Mouse (Mus musculus) forebrain, embryonic 11.5 days (tissue): ENCODE data around the gene Rngtt. TPM values are rescaled to one million over a fixed set of nuclear protein-coding genes. Genes with fewer than 3 reads are reported as not detected.

Experiments
- ATAC-seq: fragments of 200-750 bp; cut with Nextera tagmentation; replicated peaks from 2 replicates; pipeline ENCODE4 v1.8.0; 2017; ENCODE audit warnings: moderate TSS enrichment; ENCODE audit not compliant: low FRiP score
- DNase-seq: peaks from one replicate; pipeline ENCODE4 v3.0.0-alpha.2; 2017; ENCODE audit warnings: low spot score
- H3K27ac ChIP-seq: fragments of 300-500 bp; sonication (generic); 2 replicates; pipeline ENCODE4 v1.5.1; 2014; ENCODE audit warnings: low read depth, low read length
- H3K27me3 ChIP-seq: fragments of 300-500 bp; sonication (generic); 2 replicates; pipeline ENCODE4 v1.6.1; 2014; ENCODE audit warnings: mild to moderate bottlenecking, low read length, mixed read lengths; ENCODE audit not compliant: control insufficient read depth, insufficient read depth
- H3K36me3 ChIP-seq: fragments of 300-500 bp; sonication (generic); 2 replicates; pipeline ENCODE4 v1.6.1; 2014; ENCODE audit warnings: mild to moderate bottlenecking, low read length, moderate library complexity, mixed read lengths; ENCODE audit not compliant: control insufficient read depth, insufficient read depth
- H3K4me1 ChIP-seq: fragments of 300-500 bp; sonication (generic); replicated peaks from 2 replicates; pipeline ENCODE4 v1.6.1; 2014; ENCODE audit warnings: low read length, mixed read lengths; ENCODE audit not compliant: control insufficient read depth, insufficient read depth
- H3K4me2 ChIP-seq: fragments of 300-500 bp; sonication (generic); 2 replicates; pipeline ENCODE4 v1.6.1; 2014; ENCODE audit warnings: low read depth, mild to moderate bottlenecking, low read length, moderate library complexity, mixed read lengths; ENCODE audit not compliant: severe bottlenecking
- H3K4me3 ChIP-seq: fragments of 300-500 bp; sonication (generic); 2 replicates; pipeline ENCODE4 v1.5.1; 2014; ENCODE audit warnings: low read depth, low read length
- H3K9ac ChIP-seq: fragments of 300-500 bp; sonication (generic); 2 replicates; pipeline ENCODE4 v1.6.1; 2014; ENCODE audit warnings: low read length
- H3K9me3 ChIP-seq: fragments of 300-500 bp; sonication (generic); 2 replicates; pipeline ENCODE4 v1.6.1; 2016; ENCODE audit warnings: low read length, mixed read lengths; ENCODE audit not compliant: control insufficient read depth
- WGBS: fragments of 180-500 bp; shearing (Covaris S2); extraction: QIAGEN DNeasy Blood & Tissue Kit; methylation state at CpG from one replicate; pipeline ENCODE4 v1.1.7; 2014; 5-methylcytosine and 5-hydroxymethylcytosine counted together
- polyA plus RNA-seq: library from polyadenylated mRNA; unstranded; fragments of >200 nt; fragmentation: Nextera tagmentation; extraction: Ambion mirVana; gene quantifications from 2 replicates; pipeline ENCODE4 v1.2.1, GENCODE M21; 2014

Gene Rngtt
- polyA plus RNA-seq, 1 experiment from 2014 or later, result 44.2 TPM

- H3K36me3 ChIP-seq, result no peaks in the 10 kb centered on the region
- DNase-seq (no peak), ATAC-seq (no peak)
- H3K4me2 ChIP-seq, result no peak overlapping the region
- H3K9ac ChIP-seq, result no peak overlapping the region
- H3K4me3 ChIP-seq, result no peak overlapping the region
- no peak overlapping the region for H3K27ac ChIP-seq
- no peaks in the 10 kb centered on the region for H3K9me3 ChIP-seq
- no peaks in the 10 kb centered on the region for H3K4me1 ChIP-seq
- WGBS, result 97% methylated on average over 2 of the region's 2 CpGs
- no peaks in the 10 kb centered on the region for H3K27me3 ChIP-seq
Observed at GRCm38 (mm10) chr4:33393437-33393836, 83.3 kb downstream of the Rngtt start.

GRCm38 (mm10) chr4:33396222-33397176 lies 86.4 kb downstream of the Rngtt start:
- DNase-seq (peak; percentile 87), ATAC-seq (peak; percentile 81; the same call in 1 of the 2 replicates)
- H3K4me3 ChIP-seq, result no peak overlapping the region
- H3K4me2 ChIP-seq, result no peak overlapping the region
- H3K36me3 ChIP-seq, result no peaks in the 10 kb centered on the region
- H3K9me3 ChIP-seq, result no peaks in the 10 kb centered on the region
- WGBS, result 57% methylated on average over 3 of the region's 3 CpGs
- no peaks in the 10 kb centered on the region for H3K27me3 ChIP-seq
- no peak overlapping the region for H3K27ac ChIP-seq
- no peak overlapping the region for H3K9ac ChIP-seq
- no peaks in the 10 kb centered on the region for H3K4me1 ChIP-seq

GRCm38 (mm10) chr4:33405723-33406293 lies 95.7 kb downstream of the Rngtt start:
- no peak for ATAC-seq
- no peak for DNase-seq
- H3K4me3 ChIP-seq, result no peak overlapping the region
- no peak overlapping the region for H3K9ac ChIP-seq
- no peaks in the 10 kb centered on the region for H3K9me3 ChIP-seq
- no peaks in the 10 kb centered on the region for H3K27me3 ChIP-seq
- no peaks in the 10 kb centered on the region for H3K4me1 ChIP-seq
- no peak overlapping the region for H3K27ac ChIP-seq
- 94% methylated on average over 2 of the region's 2 CpGs for WGBS
- H3K4me2 ChIP-seq, result no peak overlapping the region
- no peaks in the 10 kb centered on the region for H3K36me3 ChIP-seq

- DNase-seq (no peak), ATAC-seq (no peak)
- no peaks in the 10 kb centered on the region for H3K9me3 ChIP-seq
- no peak overlapping the region for H3K4me3 ChIP-seq
- H3K27ac ChIP-seq, result no peak overlapping the region
- no peaks in the 10 kb centered on the region for H3K36me3 ChIP-seq
- no peaks in the 10 kb centered on the region for H3K4me1 ChIP-seq
- H3K27me3 ChIP-seq, result no peaks in the 10 kb centered on the region
- H3K9ac ChIP-seq, result no peak overlapping the region
- WGBS, result 88% methylated on average over 4 of the region's 4 CpGs
- no peak overlapping the region for H3K4me2 ChIP-seq
Observed at GRCm38 (mm10) chr4:33413791-33414190, 103.7 kb downstream of the Rngtt start.

- Histone ChIP-seq H3K36me3 (no peaks in the 10 kb centered on the region), H3K4me2 (no peak overlapping the region), H3K4me1 (no peaks in the 10 kb centered on the region), H3K9ac (no peak overlapping the region), H3K9me3 (no peaks in the 10 kb centered on the region), H3K27ac (no peak overlapping the region), H3K4me3 (no peak overlapping the region), H3K27me3 (no peaks in the 10 kb centered on the region)
- WGBS, result 83% methylated on average over 4 of the region's 4 CpGs
- no peak for DNase-seq
- ATAC-seq, result no peak
Observed at GRCm38 (mm10) chr4:33414781-33415180, 104.7 kb downstream of the Rngtt start.

GRCm38 (mm10) chr4:33417391-33417790 lies 107.3 kb downstream of the Rngtt start:
- 81% methylated on average over 4 of the region's 4 CpGs for WGBS

GRCm38 (mm10) chr4:33419644-33420043 lies 109.5 kb downstream of the Rngtt start:
- Histone ChIP-seq H3K4me1 (no peaks in the 10 kb centered on the region), H3K4me2 (no peak overlapping the region), H3K9ac (no peak overlapping the region), H3K9me3 (no peaks in the 10 kb centered on the region), H3K36me3 (no peaks in the 10 kb centered on the region), H3K27ac (no peak overlapping the region), H3K4me3 (no peak overlapping the region), H3K27me3 (no peaks in the 10 kb centered on the region)
- 88% methylated on average over 1 of the region's 1 CpGs for WGBS
- ATAC-seq (no peak), DNase-seq (no peak)

More at GRCm38 (mm10) chr4:33417391-33417790, 107.3 kb downstream of the Rngtt start:
- no peak overlapping the region for H3K27ac ChIP-seq
- DNase-seq, result no peak
- no peaks in the 10 kb centered on the region for H3K27me3 ChIP-seq
- no peak overlapping the region for H3K4me3 ChIP-seq
- H3K9ac ChIP-seq, result no peak overlapping the region
- H3K4me2 ChIP-seq, result no peak overlapping the region
- H3K9me3 ChIP-seq, result no peaks in the 10 kb centered on the region
- H3K36me3 ChIP-seq, result no peaks in the 10 kb centered on the region
- no peak for ATAC-seq
- no peaks in the 10 kb centered on the region for H3K4me1 ChIP-seq

GRCm38 (mm10) chr4:33428856-33429255 lies 118.7 kb downstream of the Rngtt start:
- H3K4me1 ChIP-seq, result no peaks in the 10 kb centered on the region
- 30% methylated on average over 4 of the region's 4 CpGs for WGBS
- no peak for ATAC-seq

More at GRCm38 (mm10) chr4:33428856-33429255, 118.7 kb downstream of the Rngtt start:
- Histone ChIP-seq H3K4me2 (no peak overlapping the region), H3K36me3 (no peaks in the 10 kb centered on the region), H3K27ac (no peak overlapping the region), H3K27me3 (no peaks in the 10 kb centered on the region), H3K9me3 (no peaks in the 10 kb centered on the region), H3K9ac (no peak overlapping the region), H3K4me3 (no peak overlapping the region)
- no peak for DNase-seq
